Mouse (Mus musculus) CD4-positive naive resting alpha-beta T cell, adult 76 days (primary cell): Measurements from ENCODE around the gene Btg1-ps2. TPM values are rescaled to one million over a fixed set of nuclear protein-coding genes. Genes with fewer than 3 reads are reported as not detected.

Experiments used
- total RNA-seq: library from RNA; stranded (reverse); gene quantifications from one replicate; pipeline ENCODE4 v1.2.4, GENCODE M21; 2023

Gene Btg1-ps2
- not detected for total RNA-seq

GRCm38 (mm10) chrX:38043014-38043413 is at the start of gene Btg1-ps2:
Gene Btg1-ps2 (minus strand): TSS chrX:38043114.

GRCm38 (mm10) chrX:38085041-38085440 is 42.1 kb upstream of the Btg1-ps2 start, which contains the start of gene Rhox11:
Gene Rhox11 (minus strand): TSS chrX:38085141.

GRCm38 (mm10) chrX:38066175-38066574 is 23.3 kb upstream of the Btg1-ps2 start, which contains the start of gene Rhox10:
Gene Rhox10 (plus strand): TSS chrX:38066475.

GRCm38 (mm10) chrX:38018597-38018996 is 24.3 kb downstream of the Btg1-ps2 start, which contains the start of gene Btg1-ps1:
Gene Btg1-ps1 (minus strand): TSS chrX:38018815.

Other genes with a start within 250 kb of the Btg1-ps2 start
- gene Rhox5, start 238.3 kb downstream of the Btg1-ps2 start, total RNA-seq: not detected
- not detected for gene Rhox6, start 216.2 kb downstream of the Btg1-ps2 start, total RNA-seq
- gene Rhox7a, start 211.4 kb downstream of the Btg1-ps2 start, total RNA-seq: not detected
- gene Rhox8, start 164.2 kb downstream of the Btg1-ps2 start, total RNA-seq: not detected
- gene Rhox7b, start 145.9 kb downstream of the Btg1-ps2 start, total RNA-seq: not detected
- gene Rhox9, start 141.3 kb downstream of the Btg1-ps2 start, total RNA-seq: not detected
- not detected for gene Btg1-ps1, start 24.3 kb downstream of the Btg1-ps2 start, total RNA-seq
- gene Rhox10, start 23.4 kb upstream of the Btg1-ps2 start, total RNA-seq: not detected
- gene Rhox11, start 42.0 kb upstream of the Btg1-ps2 start, total RNA-seq: not detected
- not detected for gene Rhox12, start 67.8 kb upstream of the Btg1-ps2 start, total RNA-seq
- gene Rhox13, start 78.1 kb upstream of the Btg1-ps2 start, total RNA-seq: not detected
- gene Zbtb33, start 146.7 kb upstream of the Btg1-ps2 start, total RNA-seq: 33.8 TPM
- not detected for gene Tmem255a, start 209.3 kb upstream of the Btg1-ps2 start, total RNA-seq